Mouse (Mus musculus): ENCODE measurements at regions not wholly inside any gene's neighbourhood (a gene's known extent, or its start where the extent isn't known, plus 50 kb on each side); places are given as distances from the start of the nearest gene placed in this dataset.

GRCm38 (mm10) chr1:15985579-15985978 is 107.5 kb downstream of the 4930444P10Rik start:
- no peak for DNase-seq
- WGBS (ENCODE audit: insufficient replicate concordance): 76% methylated on average over 3 of the region's 3 CpGs
- no peaks in the 10 kb centered on the region for H3K9me3 ChIP-seq (ENCODE audit: low read length)
- no peak for TF ChIP-seq CTCF (IDR thresholded peaks at IDR 0.05; ENCODE audit: low read depth)
- no peak for TF ChIP-seq EP300 (IDR thresholded peaks at IDR 0.05; ENCODE audit: low read depth)
- ATAC-seq: no peak
- no peaks in the 10 kb centered on the region for H3K27me3 ChIP-seq (ENCODE audit: insufficient read depth, low read length)
- no peak overlapping the region for H3K27ac ChIP-seq (ENCODE audit: low read depth)
- H3K36me3 ChIP-seq (replicated peaks; ENCODE audit: insufficient read depth, low read length): no peaks in the 10 kb centered on the region
- H3K4me3 ChIP-seq (ENCODE audit: low read depth, low read length): no peak overlapping the region
- H3K4me1 ChIP-seq (ENCODE audit: insufficient read depth): no peaks in the 10 kb centered on the region
- no peak overlapping the region for H3K4me2 ChIP-seq (ENCODE audit: low read depth, low read length)
- H3K9ac ChIP-seq (replicated peaks): no peak overlapping the region

- Histone ChIP-seq H3K9me3 (ENCODE audit: low read length) (no peaks in the 10 kb centered on the region), H3K4me2 (ENCODE audit: low read depth, low read length) (no peak overlapping the region), H3K27ac (ENCODE audit: low read depth) (no peak overlapping the region), H3K9ac (replicated peaks) (no peak overlapping the region), H3K4me1 (ENCODE audit: insufficient read depth) (no peaks in the 10 kb centered on the region), H3K36me3 (replicated peaks; ENCODE audit: insufficient read depth, low read length) (no peaks in the 10 kb centered on the region), H3K4me3 (ENCODE audit: low read depth, low read length) (no peak overlapping the region), H3K27me3 (ENCODE audit: insufficient read depth, low read length) (no peaks in the 10 kb centered on the region)
- TF ChIP-seq CTCF (IDR thresholded peaks at IDR 0.05; ENCODE audit: low read depth): no peak
- no peak for TF ChIP-seq EP300 (IDR thresholded peaks at IDR 0.05; ENCODE audit: low read depth)
- ATAC-seq (no peak), DNase-seq (no peak)
Observed at GRCm38 (mm10) chr1:15979333-15979732, 113.8 kb downstream of the 4930444P10Rik start.

- H3K9me3 ChIP-seq (ENCODE audit: low read length): no peaks in the 10 kb centered on the region
- H3K4me1 ChIP-seq (ENCODE audit: insufficient read depth): no peaks in the 10 kb centered on the region
Observed at GRCm38 (mm10) chr1:15959578-15959977, 133.5 kb downstream of the 4930444P10Rik start.

GRCm38 (mm10) chr1:15958661-15959060 is 134.5 kb downstream of the 4930444P10Rik start:
- TF ChIP-seq CTCF (IDR thresholded peaks at IDR 0.05; ENCODE audit: low read depth) (no peak), EP300 (IDR thresholded peaks at IDR 0.05; ENCODE audit: low read depth) (no peak)
- WGBS (ENCODE audit: insufficient replicate concordance): 88% methylated on average over 1 of the region's 1 CpGs

More at GRCm38 (mm10) chr1:15959578-15959977, 133.5 kb downstream of the 4930444P10Rik start:
- Histone ChIP-seq H3K27me3 (ENCODE audit: insufficient read depth, low read length) (no peaks in the 10 kb centered on the region), H3K36me3 (replicated peaks; ENCODE audit: insufficient read depth, low read length) (no peaks in the 10 kb centered on the region), H3K4me2 (ENCODE audit: low read depth, low read length) (no peak overlapping the region), H3K27ac (ENCODE audit: low read depth) (no peak overlapping the region), H3K4me3 (ENCODE audit: low read depth, low read length) (no peak overlapping the region), H3K9ac (replicated peaks) (no peak overlapping the region)
- WGBS (ENCODE audit: insufficient replicate concordance): 75% methylated on average over 2 of the region's 2 CpGs
- TF ChIP-seq CTCF (IDR thresholded peaks at IDR 0.05; ENCODE audit: low read depth) (no peak), EP300 (IDR thresholded peaks at IDR 0.05; ENCODE audit: low read depth) (no peak)
- ATAC-seq (no peak), DNase-seq (no peak)

GRCm38 (mm10) chr1:15943662-15944061 is 149.5 kb downstream of the 4930444P10Rik start:
- 69% methylated on average over 4 of the region's 4 CpGs for WGBS (ENCODE audit: insufficient replicate concordance)
- Histone ChIP-seq H3K9me3 (ENCODE audit: low read length) (no peaks in the 10 kb centered on the region), H3K27me3 (ENCODE audit: insufficient read depth, low read length) (no peaks in the 10 kb centered on the region), H3K4me2 (ENCODE audit: low read depth, low read length) (no peak overlapping the region), H3K4me3 (ENCODE audit: low read depth, low read length) (no peak overlapping the region), H3K4me1 (ENCODE audit: insufficient read depth) (no peaks in the 10 kb centered on the region), H3K36me3 (replicated peaks; ENCODE audit: insufficient read depth, low read length) (no peaks in the 10 kb centered on the region), H3K27ac (ENCODE audit: low read depth) (no peak overlapping the region), H3K9ac (replicated peaks) (no peak overlapping the region)
- DNase-seq (no peak), ATAC-seq (no peak)
- TF ChIP-seq EP300 (IDR thresholded peaks at IDR 0.05; ENCODE audit: low read depth): no peak
- no peak for TF ChIP-seq CTCF (IDR thresholded peaks at IDR 0.05; ENCODE audit: low read depth)

More at GRCm38 (mm10) chr1:15958661-15959060, 134.5 kb downstream of the 4930444P10Rik start:
- Histone ChIP-seq H3K9me3 (ENCODE audit: low read length) (no peaks in the 10 kb centered on the region), H3K27ac (ENCODE audit: low read depth) (no peak overlapping the region), H3K4me3 (ENCODE audit: low read depth, low read length) (no peak overlapping the region), H3K36me3 (replicated peaks; ENCODE audit: insufficient read depth, low read length) (no peaks in the 10 kb centered on the region), H3K27me3 (ENCODE audit: insufficient read depth, low read length) (no peaks in the 10 kb centered on the region), H3K4me2 (ENCODE audit: low read depth, low read length) (no peak overlapping the region), H3K9ac (replicated peaks) (no peak overlapping the region), H3K4me1 (ENCODE audit: insufficient read depth) (no peaks in the 10 kb centered on the region)
- DNase-seq: no peak
- no peak for ATAC-seq

GRCm38 (mm10) chr1:15943041-15943440 is 150.1 kb downstream of the 4930444P10Rik start:
- H3K36me3 ChIP-seq (replicated peaks; ENCODE audit: insufficient read depth, low read length): no peaks in the 10 kb centered on the region
- 56% methylated on average over 1 of the region's 1 CpGs for WGBS (ENCODE audit: insufficient replicate concordance)
- H3K4me2 ChIP-seq (ENCODE audit: low read depth, low read length): no peak overlapping the region
- no peaks in the 10 kb centered on the region for H3K9me3 ChIP-seq (ENCODE audit: low read length)
- no peak overlapping the region for H3K4me3 ChIP-seq (ENCODE audit: low read depth, low read length)
- no peak for DNase-seq
- H3K4me1 ChIP-seq (ENCODE audit: insufficient read depth): no peaks in the 10 kb centered on the region
- no peak for TF ChIP-seq CTCF (IDR thresholded peaks at IDR 0.05; ENCODE audit: low read depth)
- no peak for TF ChIP-seq EP300 (IDR thresholded peaks at IDR 0.05; ENCODE audit: low read depth)
- no peaks in the 10 kb centered on the region for H3K27me3 ChIP-seq (ENCODE audit: insufficient read depth, low read length)
- H3K9ac ChIP-seq (replicated peaks): no peak overlapping the region
- no peak overlapping the region for H3K27ac ChIP-seq (ENCODE audit: low read depth)
- no peak for ATAC-seq
